16 mouse cellular contexts compared by ENCODE assay signal in the genomic region with DNA sequence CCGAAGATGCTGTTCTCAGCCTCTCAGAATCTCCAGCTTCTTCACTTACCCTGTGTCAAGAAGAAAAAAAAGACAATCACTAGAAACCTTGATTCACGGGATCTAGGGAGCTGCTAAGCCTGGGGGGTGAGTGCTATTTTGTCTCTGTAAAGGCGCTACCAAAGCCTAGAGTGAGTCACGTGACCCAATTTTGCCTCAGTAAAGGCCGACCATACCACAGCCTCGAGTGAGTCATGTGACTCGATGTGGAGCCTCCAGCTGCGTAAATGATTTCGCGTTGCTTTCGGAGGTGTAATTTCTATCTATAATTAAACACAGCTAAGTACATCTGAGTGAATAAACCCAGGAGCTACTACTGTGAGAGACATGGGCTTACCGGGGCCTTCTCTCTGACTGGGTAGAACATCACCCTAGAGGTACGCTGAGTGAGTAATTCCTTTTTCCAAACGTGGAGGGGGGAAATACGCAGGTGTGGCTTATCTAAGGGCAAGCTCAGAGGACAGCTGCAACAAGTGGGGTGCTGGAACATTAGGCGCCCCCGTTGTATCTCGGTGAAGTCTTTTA.
A peak's percentile ranks its signal among the peaks of the same experiment; 100 is the strongest.
DNase-seq lines count a peak whose midpoint lies in the region; ATAC-seq and TF ChIP-seq lines count a peak whose summit lies in the region.
"Had no signal": no experiment of that assay in that cellular context is flagged by ENCODE, and none has a peak within 500 bp of the region (broad histone marks: within the 10 kb centered on the region; RNA-seq: fewer than 3 reads in every experiment).

No protein-coding gene starts in this region.

- H3K4me2 ChIP-seq in forebrain, embryonic 11.5 days (ENCODE audit: low read depth, low read length, severe bottlenecking) = no peak overlapping the region
- H3K4me2 ChIP-seq in midbrain, embryonic 15.5 days = no peak overlapping the region

- no peaks in the 10 kb centered on the region for H3K79me2 ChIP-seq in C2C12 (ENCODE audit: control insufficient read depth, insufficient read depth)

- no peaks in the 10 kb centered on the region for H3K36me3 ChIP-seq in forebrain, embryonic 10.5 days (replicated peaks)
- H3K36me3 ChIP-seq in forebrain, embryonic 11.5 days (ENCODE audit: control insufficient read depth, insufficient read depth, low read length) = no peaks in the 10 kb centered on the region
- no peaks in the 10 kb centered on the region for H3K36me3 ChIP-seq in C2C12 (ENCODE audit: control insufficient read depth, insufficient read depth)
- H3K36me3 ChIP-seq in midbrain, embryonic 15.5 days (replicated peaks) = no peaks in the 10 kb centered on the region

- no peaks in the 10 kb centered on the region for H3K9me3 ChIP-seq in forebrain, embryonic 10.5 days
- H3K9me3 ChIP-seq in forebrain, embryonic 11.5 days (ENCODE audit: control insufficient read depth, low read length) = no peaks in the 10 kb centered on the region
- H3K9me3 ChIP-seq in midbrain, embryonic 15.5 days = no peaks in the 10 kb centered on the region

- H3K79me3 ChIP-seq in C2C12 (ENCODE audit: low read depth) = no peaks in the 10 kb centered on the region

- no peaks in the 10 kb centered on the region for H3K27me3 ChIP-seq in forebrain, embryonic 10.5 days (ENCODE audit: poor library complexity, severe bottlenecking)
- no peaks in the 10 kb centered on the region for H3K27me3 ChIP-seq in forebrain, embryonic 11.5 days (ENCODE audit: control insufficient read depth, insufficient read depth, low read length)
- H3K27me3 ChIP-seq in C2C12 (ENCODE audit: control insufficient read depth, insufficient read depth, insufficient read length) = no peaks in the 10 kb centered on the region
- H3K27me3 ChIP-seq in midbrain, embryonic 15.5 days (replicated peaks) = no peaks in the 10 kb centered on the region

- 89% methylated on average over 18 of the region's 18 CpGs for WGBS in forebrain, embryonic 10.5 days
- WGBS in forebrain, embryonic 11.5 days = 85% methylated on average over 18 of the region's 18 CpGs
- WGBS in midbrain, embryonic 15.5 days = 72% methylated on average over 18 of the region's 18 CpGs

- H3K27ac ChIP-seq in forebrain, embryonic 10.5 days = peak overlapping the region; percentile 25; the same call in 1 of the 2 replicates
- no peak overlapping the region for H3K27ac ChIP-seq in forebrain, embryonic 11.5 days (ENCODE audit: low read depth, low read length)
- H3K27ac ChIP-seq in midbrain, embryonic 15.5 days = peak overlapping the region; percentile 61
- H3K27ac ChIP-seq: stomach, postnatal 0 days had no signal

- H3ac ChIP-seq in C2C12 (ENCODE audit: control insufficient read depth, insufficient read length, low read depth) = no peak overlapping the region

- no peak for ATAC-seq in forebrain, embryonic 11.5 days (replicated peaks; ENCODE audit: low FRiP score)
- no peak for ATAC-seq in midbrain, embryonic 15.5 days (replicated peaks)
- ATAC-seq in erythroblast, adult 5-6 weeks (replicated peaks; ENCODE audit: low FRiP score, poor library complexity, severe bottlenecking) = no peak

- no peak for DNase-seq in forebrain, embryonic 10.5 days (ENCODE audit: extremely low spot score, low spot score)
- DNase-seq in forebrain, embryonic 11.5 days (ENCODE audit: low spot score) = no peak
- DNase-seq in frontal cortex, postnatal 14 days (ENCODE audit: low spot score in 2 of 2) = peak; percentile 30 to 44
- no peak for DNase-seq in thymus, postnatal 0 days (ENCODE audit: low spot score)
- DNase-seq in heart, postnatal 4 days = no peak
- DNase-seq: adrenal gland, postnatal 25 days; cerebellum, adult 11 months; heart, adult 11 months; heart, postnatal 10 days; kidney, adult 2 months; layer of hippocampus, adult 9-11 months; lung, postnatal 14 days had no signal

- H3K9ac ChIP-seq in forebrain, embryonic 11.5 days (ENCODE audit: low read length) = no peak overlapping the region
- H3K9ac ChIP-seq in midbrain, embryonic 15.5 days = no peak overlapping the region

- peaks cover 7% of the 10 kb centered on the region; the same call in 1 of the 2 replicates for H3K4me1 ChIP-seq in forebrain, embryonic 10.5 days
- H3K4me1 ChIP-seq in forebrain, embryonic 11.5 days (replicated peaks; ENCODE audit: control insufficient read depth, insufficient read depth, low read length) = no peaks in the 10 kb centered on the region
- H3K4me1 ChIP-seq in midbrain, embryonic 15.5 days = peaks cover 11% of the 10 kb centered on the region

- no peak for TF ChIP-seq CTCF in C2C12 (IDR thresholded peaks at IDR 0.05; ENCODE audit: control insufficient read depth, insufficient read depth, insufficient read length)

- no peak overlapping the region for H3K4me3 ChIP-seq in forebrain, embryonic 10.5 days
- no peak overlapping the region for H3K4me3 ChIP-seq in forebrain, embryonic 11.5 days (ENCODE audit: low read depth, low read length)
- no peak overlapping the region for H3K4me3 ChIP-seq in C2C12 (ENCODE audit: insufficient read depth, poor library complexity, severe bottlenecking)
- H3K4me3 ChIP-seq in midbrain, embryonic 15.5 days = no peak overlapping the region

TF ChIP-seq in C2C12, 6 proteins besides CTCF, POLR2A, EP300 and RAD21:
- no peak for TF ChIP-seq MAX (IDR thresholded peaks at IDR 0.05)
- TF ChIP-seq USF1 (IDR thresholded peaks at IDR 0.05; ENCODE audit: low read depth) = peak; percentile 38

Comparison
In these comparisons a context has a peak if more than half of its experiments do, and no peak if none do; other contexts are left out.
1. DNase-seq: peak in frontal cortex, postnatal 14 days (2 of 2); none in forebrain, embryonic 10.5 days (single experiment), forebrain, embryonic 11.5 days (single experiment), thymus, postnatal 0 days (single experiment) and heart, postnatal 4 days (single experiment).